Mouse (Mus musculus) 3134 (cell line): ENCODE measurements around the gene Cdc5l.
"Not testable (repeated sequence)": the region's sequence is repeated elsewhere in the genome, so short reads cannot be mapped to it uniquely, and the experiment has no call there.

Experiments
- DNase-seq: peaks from one replicate; pipeline ENCODE4 v3.0.0-alpha.2; 2011; ENCODE audit warnings: low spot score; ENCODE audit not compliant: insufficient read length; ENCODE audit errors: extremely low read depth

The Cdc5l gene

DNA sequence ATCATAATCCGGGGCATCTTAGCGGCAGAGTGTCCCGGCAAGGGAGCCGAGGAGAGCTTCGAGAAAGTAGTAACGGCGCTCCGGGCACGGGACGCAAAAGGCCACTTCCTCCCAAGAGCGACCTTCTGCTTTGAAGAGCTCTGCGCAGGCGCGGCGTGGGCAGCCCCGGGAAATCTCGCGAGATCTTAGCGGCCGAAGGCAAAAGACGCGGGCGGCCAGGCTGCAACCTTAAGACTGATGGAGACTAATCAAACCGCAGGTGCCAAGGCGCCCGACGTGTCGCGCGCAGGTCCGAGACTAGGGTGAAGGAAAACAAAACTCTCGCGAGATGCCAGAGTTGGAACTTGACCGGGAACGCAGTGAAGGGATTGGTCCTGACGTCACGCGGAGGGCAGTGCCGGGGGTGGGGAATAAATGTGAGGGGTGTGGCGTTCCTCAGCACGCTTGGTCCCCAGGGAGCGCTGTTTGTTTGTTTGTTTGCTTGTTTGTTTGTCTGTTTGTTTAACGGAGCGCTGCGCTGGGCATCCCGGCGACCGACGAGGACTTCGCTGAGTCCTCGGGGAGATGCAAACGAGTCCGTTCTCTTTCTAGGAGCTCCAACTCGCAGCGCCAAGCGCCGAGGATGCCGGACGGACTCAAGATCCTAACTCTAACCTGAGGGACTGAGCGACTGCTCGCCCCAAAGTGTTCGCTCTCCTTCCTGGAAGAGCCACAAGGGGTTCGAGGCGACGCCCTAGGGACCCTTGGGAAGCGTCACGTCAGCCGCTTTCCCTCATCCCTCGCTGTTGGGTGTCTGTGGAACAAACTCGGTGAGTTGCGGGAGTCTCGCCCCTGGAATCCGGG lies at the start of gene Cdc5l:
TSS of gene Cdc5l (minus strand) at position 319 of the 843 bp plus-strand sequence.
- peak; percentile 100 for DNase-seq

DNA sequence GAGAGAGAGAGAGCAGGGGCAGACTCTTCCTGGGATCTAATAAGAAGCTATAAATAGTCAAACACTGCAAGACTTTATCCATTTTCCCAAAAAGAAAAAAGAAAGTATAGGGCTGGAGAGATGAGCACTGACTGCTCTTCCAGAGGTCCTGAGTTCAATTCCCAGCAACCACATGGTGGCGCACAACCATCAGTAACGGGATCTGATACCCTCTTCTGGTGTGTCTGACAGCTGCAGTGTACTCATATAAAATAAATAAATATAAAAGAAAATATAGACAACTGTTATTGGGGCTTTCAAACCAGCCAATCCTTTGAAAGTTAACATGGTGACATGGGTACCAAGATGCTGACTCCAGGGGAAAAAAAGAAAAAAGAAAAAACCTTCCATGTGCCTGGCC lies 46.9 kb upstream of the Cdc5l start:
- DNase-seq, result no peak

DNA sequence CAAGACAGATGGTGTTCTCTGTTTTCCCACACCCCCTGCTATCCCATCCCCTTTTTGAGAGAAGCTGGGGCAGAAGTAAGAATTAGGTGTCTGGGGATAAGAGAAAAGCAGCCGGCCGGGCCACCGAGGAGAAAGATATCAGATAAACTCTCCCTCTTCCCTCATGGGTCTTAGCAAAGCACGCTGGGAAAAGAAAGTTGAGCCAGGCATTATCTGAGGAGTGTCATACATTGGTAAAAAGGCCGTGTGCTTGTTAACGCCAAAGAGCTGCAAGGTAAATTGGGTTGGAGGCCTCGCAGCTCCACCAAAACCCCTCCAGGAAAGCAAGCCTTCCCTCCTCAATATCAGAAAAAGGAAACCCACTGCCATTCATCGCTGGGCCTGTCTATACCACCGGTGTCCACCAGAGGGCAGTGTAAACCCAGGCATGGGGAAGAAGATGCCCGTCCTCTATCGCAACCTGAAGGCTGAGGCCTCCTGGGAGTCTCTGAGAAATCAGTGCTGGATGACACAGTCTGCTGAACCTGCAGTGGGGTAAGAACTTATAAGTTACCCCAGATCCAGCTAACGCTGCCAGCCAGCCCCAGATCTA lies 44.8 kb upstream of the Cdc5l start:
- peak; percentile 38 for DNase-seq

DNA sequence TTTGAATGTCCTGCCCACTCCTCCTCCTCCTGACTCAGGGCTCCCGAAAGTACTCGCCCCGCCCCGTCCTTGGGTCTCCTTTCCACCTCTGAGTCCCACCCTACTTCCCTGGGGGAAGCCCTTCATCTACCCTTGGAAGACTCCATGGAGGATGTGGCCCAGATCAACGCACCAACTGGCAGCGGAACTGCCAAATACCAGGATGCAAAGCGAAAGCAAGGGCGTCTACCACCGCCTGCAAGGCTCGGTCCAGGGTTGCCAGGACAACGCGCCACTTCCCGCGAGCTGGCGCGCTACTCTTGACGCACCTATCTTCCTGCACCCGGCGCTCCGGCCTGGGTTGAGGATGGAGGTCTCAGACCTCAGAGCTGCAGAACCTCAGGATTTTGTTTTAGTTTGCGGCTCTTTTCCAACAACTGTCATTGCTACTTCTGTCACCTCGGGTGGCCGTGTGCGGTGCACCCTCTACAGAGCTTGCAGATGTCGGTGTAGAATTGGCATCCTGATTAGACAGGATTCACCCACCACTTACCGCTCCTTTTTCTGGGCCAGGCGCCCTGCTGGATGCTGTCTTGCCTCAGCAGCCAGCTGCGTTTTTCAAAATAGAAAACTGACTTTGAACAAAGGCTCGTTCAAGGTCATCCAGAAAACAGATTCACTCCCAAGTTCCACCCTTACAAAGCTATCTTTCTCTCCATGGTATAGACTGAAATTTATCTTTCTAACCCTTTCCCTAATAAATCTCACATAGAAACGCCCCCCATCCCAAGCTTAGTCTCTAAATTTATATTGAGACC lies 41.3 kb upstream of the Cdc5l start, which contains the start of gene Spats1:
TSS of gene Spats1 (minus strand) at position 747 of the 797 bp plus-strand sequence.
- no peak for DNase-seq

DNA sequence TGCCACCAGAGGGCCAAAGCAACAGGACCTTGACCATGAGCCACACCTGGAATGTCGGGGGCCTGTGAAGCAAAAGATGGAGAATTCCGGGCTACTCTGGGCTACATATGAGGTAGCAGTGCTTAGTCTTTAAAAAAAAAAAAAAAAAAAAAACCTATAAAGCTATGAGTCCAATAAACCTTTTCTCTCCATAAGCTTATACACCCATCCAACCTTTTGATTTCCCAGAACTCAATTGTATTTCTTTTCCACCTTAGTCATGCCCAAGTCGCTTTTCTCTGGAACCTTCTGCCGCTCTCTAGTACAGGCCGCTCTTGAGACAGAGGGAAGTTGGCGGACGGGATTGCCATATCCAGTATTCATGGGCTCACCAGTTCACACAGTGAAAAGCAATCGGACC lies 40.6 kb upstream of the Cdc5l start:
- DNase-seq, result no peak

DNA sequence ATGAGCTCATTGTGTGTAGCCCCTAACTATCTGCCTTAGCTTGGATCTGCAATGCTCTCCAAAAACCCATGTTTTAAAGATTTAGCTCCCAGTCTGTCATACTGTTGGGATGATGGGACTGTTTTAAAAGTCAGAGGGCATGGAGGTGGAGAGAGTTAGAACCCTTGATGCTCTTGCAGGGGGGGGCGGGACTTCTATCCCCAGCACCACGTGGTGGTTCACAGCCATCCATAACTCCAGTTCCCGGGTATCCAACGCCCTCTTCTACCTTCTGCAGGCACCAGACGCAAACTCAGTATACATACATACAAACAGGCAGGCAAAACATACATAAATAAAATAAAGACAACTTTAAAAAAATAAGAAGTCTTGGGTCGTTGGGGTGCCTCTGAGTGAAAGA lies 40.1 kb upstream of the Cdc5l start:
- no peak for DNase-seq

DNA sequence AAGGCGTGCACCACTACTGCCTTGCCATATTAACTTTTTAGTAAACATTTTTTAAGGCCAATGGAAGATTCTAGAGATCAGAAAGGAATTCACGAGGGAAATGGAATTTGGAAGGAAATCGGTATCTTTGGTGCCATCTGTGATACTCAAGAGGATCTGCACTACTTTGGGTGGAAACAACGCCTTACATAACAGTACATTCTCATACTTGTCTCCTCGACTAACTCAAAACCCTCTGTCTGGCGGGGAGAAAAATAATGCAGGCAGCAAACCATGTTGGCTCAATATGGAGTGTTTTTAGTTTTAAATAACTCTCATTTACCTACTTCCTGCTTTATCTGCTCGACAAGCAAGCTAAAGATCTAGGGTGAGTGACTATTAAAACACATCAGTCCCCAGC lies 37.2 kb upstream of the Cdc5l start:
- DNase-seq, result no peak

DNA sequence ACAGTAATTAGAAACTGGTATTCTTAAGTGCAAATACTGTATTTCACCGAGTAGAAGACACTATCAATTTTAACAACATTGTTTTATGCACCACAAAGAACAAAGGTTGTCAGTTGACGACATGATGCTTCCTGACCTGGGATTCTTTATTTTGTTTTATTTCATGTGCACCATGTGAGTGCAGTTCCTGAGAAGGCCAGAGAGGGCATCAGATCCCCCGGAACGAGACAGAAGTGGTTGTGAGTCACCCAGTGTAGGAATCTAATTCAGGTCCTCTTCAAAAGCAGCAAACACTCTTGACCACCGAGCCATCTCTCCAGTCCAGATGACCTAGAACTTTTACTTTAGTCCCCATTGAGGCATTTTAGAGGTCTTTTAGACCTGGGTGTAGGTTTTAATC lies 34.8 kb upstream of the Cdc5l start:
- DNase-seq, result no peak

DNA sequence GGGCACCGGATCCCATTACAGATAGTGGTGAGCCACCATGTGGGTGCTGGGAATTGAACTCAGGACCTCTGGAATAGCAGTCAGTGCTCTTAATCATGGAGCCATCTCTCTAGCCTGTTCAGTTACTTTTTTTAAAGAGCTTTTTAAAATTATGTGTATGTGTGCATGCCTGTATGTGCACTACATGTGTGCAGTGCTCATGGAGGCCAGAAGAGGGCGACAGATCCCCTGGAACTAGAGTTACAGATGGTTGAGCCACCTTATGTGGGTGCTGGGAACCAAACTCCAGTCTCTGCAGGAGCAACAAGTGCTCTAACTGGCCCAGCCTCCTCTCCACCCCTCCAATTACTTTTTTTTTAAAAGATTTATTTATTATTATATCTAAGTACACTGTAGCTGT lies 33.2 kb upstream of the Cdc5l start:
- DNase-seq, result no peak

DNA sequence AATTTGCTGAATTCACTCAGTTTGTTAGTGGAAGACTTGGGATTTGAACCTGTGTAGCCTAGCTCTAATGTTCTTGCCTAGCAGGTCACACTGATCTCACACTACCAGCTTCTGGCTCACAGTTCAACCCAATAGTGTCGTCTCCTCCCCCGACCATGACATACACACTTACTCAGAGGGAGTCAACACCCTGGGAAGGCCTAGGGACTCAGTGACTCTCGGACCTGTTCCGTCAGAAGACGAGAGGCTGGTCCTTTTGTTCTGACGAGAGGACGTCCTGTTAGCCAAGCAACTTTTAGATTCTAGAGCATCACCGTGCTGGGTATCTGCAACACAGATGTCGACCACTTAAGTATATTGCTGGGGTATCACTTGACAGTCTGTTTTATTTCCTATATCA lies 30.7 kb upstream of the Cdc5l start:
- no peak for DNase-seq

DNA sequence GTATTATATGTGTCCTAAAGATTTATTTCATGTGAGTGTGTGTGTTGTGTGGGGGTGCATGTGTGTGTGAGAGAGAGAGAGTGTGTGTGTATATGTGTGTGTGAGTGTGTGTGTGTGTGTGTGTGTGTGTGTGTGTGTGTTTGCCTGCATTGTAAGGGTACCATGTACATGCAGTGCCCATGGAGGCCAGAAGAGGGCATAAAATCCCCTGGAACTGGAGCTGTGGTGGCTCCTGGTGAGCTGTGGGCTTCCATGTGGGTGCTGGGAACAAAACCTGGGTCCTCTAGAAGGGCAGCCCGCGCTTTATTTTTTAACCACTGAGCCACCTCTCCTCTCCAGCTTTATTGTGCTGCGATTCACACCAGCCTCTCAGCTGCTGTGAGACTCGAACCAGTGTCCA lies 29.0 kb upstream of the Cdc5l start:
- DNase-seq, result no peak

DNA sequence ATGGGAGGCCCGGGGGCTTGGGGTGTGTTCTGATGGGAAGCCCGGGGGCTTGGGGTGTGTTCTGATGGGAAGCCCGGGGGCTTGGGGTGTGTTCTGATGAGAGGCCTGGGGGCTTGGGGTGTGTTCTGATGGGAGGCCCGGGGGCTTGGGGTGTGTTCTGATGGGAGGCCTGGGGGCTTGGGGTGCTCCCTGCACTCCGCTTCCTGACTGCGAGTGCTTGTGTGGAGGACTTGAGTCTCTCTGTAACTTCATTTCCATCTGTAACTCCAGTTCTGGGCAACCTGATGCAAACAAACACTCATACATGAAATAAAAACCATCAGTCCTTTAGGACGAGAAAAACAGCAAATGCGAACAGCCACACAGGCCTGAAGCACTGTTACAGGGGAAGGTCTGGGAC lies 25.5 kb upstream of the Cdc5l start:
- DNase-seq, result no peak

DNA sequence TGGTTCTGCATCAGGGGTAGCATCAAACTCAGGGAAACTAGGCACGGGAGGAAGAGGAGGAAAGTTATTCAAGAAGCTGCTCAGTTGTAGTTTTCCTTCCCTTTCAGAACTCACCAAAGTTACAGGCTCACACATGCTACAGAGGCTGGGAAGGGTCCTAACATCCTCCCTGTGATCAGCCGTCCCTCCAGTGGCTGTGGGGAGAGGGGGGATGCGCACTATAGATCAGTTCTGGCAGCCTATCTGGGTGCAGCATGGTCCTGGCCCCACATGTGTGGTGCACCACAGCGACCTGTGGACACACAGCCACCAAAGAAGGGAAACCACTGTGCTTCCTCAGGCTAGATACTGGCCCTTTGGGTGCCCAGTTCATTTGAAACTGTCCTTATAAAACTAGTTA lies 25.0 kb upstream of the Cdc5l start:
- DNase-seq, result no peak

DNA sequence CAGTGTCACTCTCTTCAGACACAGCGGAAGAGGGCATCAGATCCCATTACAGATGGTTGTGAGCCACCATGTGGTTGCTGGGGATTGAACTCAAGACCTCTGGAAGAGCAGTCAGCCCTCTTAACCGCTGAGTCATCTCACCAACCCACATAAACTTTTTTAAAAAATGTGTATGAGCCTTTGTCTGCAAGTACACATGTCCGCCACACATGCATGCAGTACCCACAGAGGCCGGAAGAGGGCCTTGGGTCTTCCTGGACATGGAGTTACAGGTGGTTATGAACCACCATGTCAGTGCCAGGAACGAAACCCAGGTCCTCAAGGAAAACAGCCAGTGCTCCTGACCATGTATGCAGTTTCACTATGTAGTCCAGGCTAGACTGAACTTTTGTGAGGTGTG lies 23.9 kb upstream of the Cdc5l start:
- DNase-seq, result peak; percentile 31

DNA sequence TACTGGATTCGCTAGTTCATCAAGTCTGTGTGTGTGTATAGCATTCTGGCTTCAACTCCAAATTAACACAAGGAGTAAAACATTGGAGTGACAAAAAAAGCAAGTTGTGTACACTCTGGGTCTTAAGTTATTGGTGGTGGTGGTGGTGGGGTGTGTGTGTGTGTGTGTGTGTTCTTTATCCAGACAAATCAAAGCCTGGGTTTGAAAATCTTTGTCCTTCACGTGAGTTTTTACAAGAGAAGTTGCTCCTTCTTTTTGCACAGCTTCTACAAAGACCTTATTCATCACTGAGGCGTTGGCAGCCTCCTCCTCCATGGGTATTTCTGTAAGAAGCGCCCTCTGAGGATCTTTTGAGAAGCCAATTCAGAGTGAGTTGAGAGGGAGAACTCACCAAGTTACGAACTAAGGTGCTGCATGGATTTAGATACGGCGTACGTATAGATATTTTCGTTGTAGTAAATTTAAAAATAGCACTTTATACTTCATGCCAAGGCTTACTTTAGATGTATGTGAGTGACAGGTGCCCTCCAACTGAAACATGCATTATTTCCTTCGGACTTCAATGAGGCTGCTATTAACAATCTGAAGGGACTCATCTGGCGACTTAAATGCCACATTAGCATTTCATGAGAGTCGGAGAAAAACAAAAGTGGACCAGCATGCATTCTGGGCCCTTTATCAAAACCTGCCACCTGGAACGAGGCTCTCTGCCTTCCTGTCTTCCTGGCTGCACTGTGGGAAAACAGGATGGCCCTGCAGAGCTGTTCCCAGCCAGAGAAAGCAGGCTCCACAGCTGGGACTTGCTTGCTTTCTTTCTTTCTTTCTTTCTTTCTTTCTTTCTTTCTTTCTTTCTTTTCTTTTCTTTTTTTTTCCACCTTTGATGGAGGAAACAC lies 23.0 kb upstream of the Cdc5l start:
- DNase-seq, result no peak

DNA sequence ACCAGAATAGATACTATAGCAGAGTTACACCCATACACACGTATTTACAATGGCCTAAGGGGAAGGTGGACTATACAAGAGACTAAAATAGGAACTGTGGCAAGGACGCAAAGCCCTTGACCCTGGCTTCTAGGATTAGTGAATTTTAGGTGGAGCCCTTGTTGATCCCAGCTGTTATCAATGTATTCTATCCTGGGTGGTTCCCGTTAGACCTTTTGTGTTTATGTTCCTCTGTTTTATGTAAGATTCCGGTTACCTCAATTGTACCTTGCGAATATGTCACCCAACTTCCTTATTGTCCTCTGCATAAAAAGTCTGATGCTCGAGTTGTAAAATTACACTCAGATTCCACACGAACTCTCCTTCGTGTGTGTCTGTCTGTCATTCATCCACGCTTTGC lies 22.2 kb upstream of the Cdc5l start:
- DNase-seq, result not testable (repeated sequence)

DNA sequence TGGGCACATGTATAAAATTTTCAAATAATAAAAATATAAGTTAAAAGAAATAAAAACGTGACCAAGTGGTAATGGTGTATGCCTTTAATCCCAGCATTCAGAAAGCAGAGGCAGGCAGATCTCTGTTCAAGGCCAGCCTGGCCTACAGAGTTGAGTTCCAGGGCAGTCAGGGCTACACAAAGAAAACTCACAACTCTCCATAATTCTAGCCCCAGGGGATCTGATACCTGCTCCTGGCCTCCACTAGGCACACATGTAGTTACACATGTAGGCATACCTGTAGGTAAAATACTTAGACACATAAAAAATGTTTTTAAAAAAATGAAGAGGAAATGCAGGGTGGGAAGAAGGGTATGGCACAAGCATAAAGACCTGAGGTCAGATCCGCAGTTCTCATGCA lies 21.3 kb upstream of the Cdc5l start:
- no peak for DNase-seq

DNA sequence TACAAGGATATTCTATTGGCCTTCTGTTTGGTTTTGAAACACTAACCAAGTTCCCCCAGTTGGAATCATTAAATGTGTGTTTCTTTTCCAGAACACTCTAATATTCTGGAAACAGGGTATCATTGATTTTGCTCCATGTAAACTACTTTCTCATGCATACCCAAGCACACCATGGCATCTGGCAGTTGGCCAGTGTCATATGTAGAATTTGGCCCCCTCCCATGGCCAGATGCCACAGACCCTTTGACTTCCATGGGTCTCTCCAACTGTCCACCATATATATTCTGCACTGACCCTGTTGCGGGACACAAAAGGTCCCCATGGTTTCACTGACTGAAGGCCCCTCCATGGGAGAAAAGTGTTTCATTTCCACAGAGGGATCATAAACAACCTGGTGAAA lies 18.7 kb upstream of the Cdc5l start:
- DNase-seq, result no peak

DNA sequence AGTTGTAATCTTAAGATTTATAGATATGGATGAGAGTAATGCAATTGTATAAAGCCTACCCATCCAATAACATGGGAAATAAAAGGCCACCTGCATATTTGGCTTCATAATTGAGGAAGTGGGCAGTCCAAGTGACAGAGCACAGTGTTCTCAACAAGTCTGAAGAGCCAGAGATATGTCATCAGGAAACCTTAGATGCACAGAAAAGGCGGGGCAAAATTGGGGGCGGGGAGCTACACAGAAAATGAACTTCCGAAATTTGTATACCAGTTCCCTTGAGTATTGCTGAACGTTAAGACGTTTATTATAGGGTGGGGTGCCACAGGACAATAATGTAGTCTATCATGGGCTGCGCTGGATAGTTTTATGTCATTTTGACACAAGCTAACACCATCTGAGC lies 16.6 kb upstream of the Cdc5l start:
- no peak for DNase-seq

DNA sequence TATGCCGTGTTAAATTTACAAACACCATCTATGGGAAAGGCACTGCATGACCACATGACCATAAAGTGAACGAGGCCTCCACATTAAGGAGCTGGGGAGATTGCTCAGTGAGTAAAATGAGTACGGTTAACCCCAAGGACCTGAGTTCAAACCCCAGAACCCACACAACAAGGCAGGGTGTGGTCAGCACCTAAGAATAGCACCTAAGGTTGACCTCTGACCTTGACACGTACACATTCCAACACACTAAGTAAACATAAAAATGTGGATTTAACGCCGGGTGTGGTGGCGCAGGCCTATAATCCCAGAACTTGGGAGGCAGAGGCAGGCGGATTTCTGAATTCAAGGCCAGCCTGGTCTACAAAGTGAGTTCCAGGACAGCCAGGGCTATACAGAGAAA lies 16.0 kb upstream of the Cdc5l start:
- DNase-seq, result no peak

DNA sequence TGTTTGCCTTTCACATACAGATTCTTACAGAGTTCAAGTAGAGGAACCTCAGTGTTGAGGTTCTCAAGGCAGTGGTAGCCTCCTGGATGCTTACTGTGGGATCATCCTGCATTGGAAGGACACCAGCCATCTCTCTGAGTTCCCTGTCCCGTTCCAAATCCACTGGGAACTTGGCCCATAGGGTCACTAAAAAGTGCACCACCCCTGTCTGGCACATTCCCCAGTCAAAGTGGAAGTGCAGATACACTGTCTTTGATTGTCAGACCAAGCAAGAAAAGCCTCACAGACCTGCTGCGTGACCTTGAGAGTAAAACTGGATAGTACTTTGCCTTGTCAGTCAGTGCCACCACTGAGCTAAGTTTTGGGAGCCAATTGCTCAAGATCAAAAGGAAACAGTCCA lies 13.5 kb upstream of the Cdc5l start:
- DNase-seq, result no peak
